In genomic region chr12:72239230-72239894, GRCm38 (mm10) we compare ENCODE assay signal across 14 mouse cellular contexts. TPM values are rescaled to one million over a fixed set of nuclear protein-coding genes. Genes with fewer than 3 reads are reported as not detected.
A peak's percentile ranks its signal among the peaks of the same experiment; 100 is the strongest.
DNase-seq lines count a peak whose midpoint lies in the region; ATAC-seq lines count a peak whose summit lies in the region.
"Had no signal": no experiment of that assay in that cellular context is flagged by ENCODE, and none has a peak within 500 bp of the region (broad histone marks: within the 10 kb centered on the region; RNA-seq: fewer than 3 reads in every experiment).

No protein-coding gene starts in this region.

- H3K27me3 ChIP-seq in hindbrain, embryonic 13.5 days: no peaks in the 10 kb centered on the region
- no peaks in the 10 kb centered on the region for H3K27me3 ChIP-seq in hindbrain, embryonic 11.5 days (ENCODE audit: control insufficient read depth, insufficient read depth, low read length)
- H3K27me3 ChIP-seq in heart, embryonic 10.5 days (ENCODE audit: insufficient read depth, poor library complexity, severe bottlenecking): peaks cover 32% of the 10 kb centered on the region
- H3K27me3 ChIP-seq in intestine, embryonic 15.5 days (replicated peaks): peaks cover 2% of the 10 kb centered on the region; the same call in 1 of the 2 replicates

- peak overlapping the region; percentile 9; the same call in 1 of the 2 replicates for H3K9ac ChIP-seq in hindbrain, embryonic 13.5 days
- no peak overlapping the region for H3K9ac ChIP-seq in hindbrain, embryonic 11.5 days (ENCODE audit: low read depth, low read length)
- no peak overlapping the region for H3K9ac ChIP-seq in intestine, embryonic 15.5 days
- H3K9ac ChIP-seq: lung, embryonic 14.5 days had no signal

- peak overlapping the region; percentile 73 for H3K27ac ChIP-seq in hindbrain, embryonic 13.5 days
- H3K27ac ChIP-seq in hindbrain, embryonic 11.5 days (ENCODE audit: low read depth, low read length): no peak overlapping the region
- H3K27ac ChIP-seq in heart, embryonic 10.5 days: no peak overlapping the region
- H3K27ac ChIP-seq in intestine, embryonic 15.5 days: no peak overlapping the region
- H3K27ac ChIP-seq: limb, embryonic 10.5 days had no signal

- DNase-seq in hindbrain, embryonic 11.5 days (ENCODE audit: low spot score): no peak
- peak; percentile 24 for DNase-seq in ZHBTc4 (ENCODE audit: low read depth, low spot score)
- DNase-seq in heart, embryonic 10.5 days (ENCODE audit: low spot score): peak; percentile 61
- peak; percentile 61 to 84 for DNase-seq in left cerebral cortex, postnatal 25 days (ENCODE audit: low spot score in 2 of 2)
- no peak for DNase-seq in liver
- DNase-seq in retina, postnatal 1 day: no peak
- DNase-seq: kidney, adult 11 months; lung, embryonic 14.5 days had no signal

- H3K9me3 ChIP-seq in hindbrain, embryonic 13.5 days: no peaks in the 10 kb centered on the region
- no peaks in the 10 kb centered on the region for H3K9me3 ChIP-seq in hindbrain, embryonic 11.5 days (ENCODE audit: control insufficient read depth, low read length)
- no peaks in the 10 kb centered on the region for H3K9me3 ChIP-seq in heart, embryonic 10.5 days
- H3K9me3 ChIP-seq in intestine, embryonic 15.5 days: no peaks in the 10 kb centered on the region
- H3K9me3 ChIP-seq: limb, embryonic 10.5 days had no signal

- H3K4me3 ChIP-seq in hindbrain, embryonic 13.5 days: no peak overlapping the region
- H3K4me3 ChIP-seq in hindbrain, embryonic 11.5 days (ENCODE audit: low read depth, low read length): no peak overlapping the region
- no peak overlapping the region for H3K4me3 ChIP-seq in heart, embryonic 10.5 days
- H3K4me3 ChIP-seq in intestine, embryonic 15.5 days (replicated peaks): no peak overlapping the region
- H3K4me3 ChIP-seq: limb, embryonic 10.5 days had no signal

- no peak overlapping the region for H3K4me2 ChIP-seq in hindbrain, embryonic 13.5 days
- no peak overlapping the region for H3K4me2 ChIP-seq in hindbrain, embryonic 11.5 days (replicated peaks; ENCODE audit: low read depth, low read length)
- no peak overlapping the region for H3K4me2 ChIP-seq in intestine, embryonic 15.5 days (replicated peaks)
- H3K4me2 ChIP-seq: lung, embryonic 14.5 days had no signal

- intact Hi-C loops in left cerebral cortex, postnatal 25 days (cut with DNase I): loop anchor here (5.0 kb wide), 2 partner anchors 137 to 168 kb away; partner anchors contain the start of gene Rtn1

- H3K36me3 ChIP-seq in hindbrain, embryonic 13.5 days: no peaks in the 10 kb centered on the region
- no peaks in the 10 kb centered on the region for H3K36me3 ChIP-seq in hindbrain, embryonic 11.5 days (ENCODE audit: control insufficient read depth, insufficient read depth, low read length)
- H3K36me3 ChIP-seq in heart, embryonic 10.5 days: no peaks in the 10 kb centered on the region
- H3K36me3 ChIP-seq in intestine, embryonic 15.5 days: no peaks in the 10 kb centered on the region
- H3K36me3 ChIP-seq: limb, embryonic 10.5 days had no signal

- H3K4me1 ChIP-seq in hindbrain, embryonic 13.5 days (replicated peaks): peaks cover 25% of the 10 kb centered on the region
- no peaks in the 10 kb centered on the region for H3K4me1 ChIP-seq in hindbrain, embryonic 11.5 days (replicated peaks; ENCODE audit: control insufficient read depth, insufficient read depth, low read length)
- peaks cover 19% of the 10 kb centered on the region; the same call in 1 of the 2 replicates for H3K4me1 ChIP-seq in heart, embryonic 10.5 days
- 0 out of 2 replicates have a peak, but pooled peaks cover 4% of the 10 kb centered on the region for H3K4me1 ChIP-seq in intestine, embryonic 15.5 days (replicated peaks)
- H3K4me1 ChIP-seq: limb, embryonic 10.5 days had no signal

- WGBS in hindbrain, embryonic 13.5 days: 40% methylated on average over 12 of the region's 12 CpGs
- 49% methylated on average over 12 of the region's 12 CpGs for WGBS in hindbrain, embryonic 11.5 days
- WGBS in heart, embryonic 10.5 days: 45% methylated on average over 12 of the region's 12 CpGs
- WGBS in intestine, embryonic 15.5 days: 38% methylated on average over 12 of the region's 12 CpGs

- no peak for ATAC-seq in hindbrain, embryonic 13.5 days (ENCODE audit: low FRiP score)
- ATAC-seq in hindbrain, embryonic 11.5 days (ENCODE audit: low FRiP score): no peak
- ATAC-seq in intestine, embryonic 15.5 days: no peak

RNA-seq across cellular contexts. Expression of gene Ccdc175, which starts 54.5 kb away (rescaled TPM):
- not detected in 2 replicates for polyA plus RNA-seq in hindbrain, embryonic 13.5 days (2015; fragmentation: Nextera tagmentation; extraction: Ambion mirVana)
- not detected in 2 replicates for polyA plus RNA-seq in hindbrain, embryonic 11.5 days (2014; fragmentation: Nextera tagmentation; extraction: Ambion mirVana)
- not detected in 2 replicates for polyA plus RNA-seq in heart, embryonic 10.5 days (2016; fragmentation: Nextera tagmentation; extraction: Ambion mirVana)
- total RNA-seq in left cerebral cortex, postnatal 25 days (2021): not detected
- polyA plus RNA-seq in intestine, embryonic 15.5 days (2015; fragmentation: Nextera tagmentation; extraction: Ambion mirVana): not detected in 2 replicates
- total RNA-seq: gastrocnemius, adult 18-20 months; monocyte, adult 5-6 weeks had no signal
- polyA plus RNA-seq: embryonic facial prominence, embryonic 11.5 days; limb, embryonic 10.5 days; lung, embryonic 14.5 days had no signal

Comparison
In these comparisons a context has a peak if more than half of its experiments do, and no peak if none do; other contexts are left out.
1. DNase-seq: peak in ZHBTc4 (single experiment), heart, embryonic 10.5 days (single experiment) and left cerebral cortex, postnatal 25 days (2 of 2); none in hindbrain, embryonic 11.5 days (single experiment), liver (single experiment) and retina, postnatal 1 day (single experiment).